Mouse (Mus musculus): ENCODE measurements around the gene Orm3. TPM values are rescaled to one million over a fixed set of nuclear protein-coding genes. Genes with fewer than 3 reads are reported as not detected.
A peak's percentile ranks its signal among the peaks of the same experiment; 100 is the strongest.

The Orm3 gene
- total RNA-seq (2022): not detected

DNA sequence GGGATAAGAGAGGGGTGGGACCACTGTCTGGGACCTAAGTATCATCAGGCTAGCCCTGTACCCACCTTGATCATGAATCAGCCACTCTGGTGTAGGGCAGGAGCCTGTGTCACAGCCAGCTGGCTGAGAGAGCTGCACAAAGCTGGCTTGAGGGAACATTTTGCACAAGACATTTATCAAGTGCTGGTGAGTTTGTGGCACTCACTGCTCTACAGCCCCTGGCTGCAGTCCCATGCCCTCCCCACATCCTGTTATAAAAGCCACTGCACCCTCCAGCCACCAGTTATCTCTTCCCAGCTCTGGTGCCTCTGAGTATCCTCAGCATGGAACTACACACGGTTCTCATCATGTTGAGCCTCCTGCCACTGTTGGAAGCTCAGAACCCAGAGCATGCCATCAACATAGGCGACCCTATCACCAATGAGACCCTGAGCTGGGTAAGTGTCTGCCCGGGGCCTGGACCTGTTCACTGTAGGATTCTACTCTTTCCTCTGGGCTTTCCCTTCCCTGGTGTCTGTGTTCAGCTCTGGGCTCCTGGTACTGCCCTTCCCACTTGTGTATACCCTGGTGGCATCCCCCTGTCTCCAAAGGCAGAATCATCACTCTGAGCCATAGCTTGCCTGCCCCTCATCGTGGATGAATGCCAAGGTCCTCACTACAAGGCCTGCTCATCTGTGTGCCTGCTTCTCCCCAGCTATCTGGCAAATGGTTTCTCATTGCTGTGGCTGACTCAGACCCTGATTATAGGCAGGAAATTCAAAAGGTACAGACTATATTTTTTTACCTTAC lies at the start of gene Orm3:
Gene Orm3 (plus strand): TSS at position 286 of the 789 bp plus-strand sequence.
- DNase-seq (ENCODE audit: low spot score in 2 of 2): no peak

DNA sequence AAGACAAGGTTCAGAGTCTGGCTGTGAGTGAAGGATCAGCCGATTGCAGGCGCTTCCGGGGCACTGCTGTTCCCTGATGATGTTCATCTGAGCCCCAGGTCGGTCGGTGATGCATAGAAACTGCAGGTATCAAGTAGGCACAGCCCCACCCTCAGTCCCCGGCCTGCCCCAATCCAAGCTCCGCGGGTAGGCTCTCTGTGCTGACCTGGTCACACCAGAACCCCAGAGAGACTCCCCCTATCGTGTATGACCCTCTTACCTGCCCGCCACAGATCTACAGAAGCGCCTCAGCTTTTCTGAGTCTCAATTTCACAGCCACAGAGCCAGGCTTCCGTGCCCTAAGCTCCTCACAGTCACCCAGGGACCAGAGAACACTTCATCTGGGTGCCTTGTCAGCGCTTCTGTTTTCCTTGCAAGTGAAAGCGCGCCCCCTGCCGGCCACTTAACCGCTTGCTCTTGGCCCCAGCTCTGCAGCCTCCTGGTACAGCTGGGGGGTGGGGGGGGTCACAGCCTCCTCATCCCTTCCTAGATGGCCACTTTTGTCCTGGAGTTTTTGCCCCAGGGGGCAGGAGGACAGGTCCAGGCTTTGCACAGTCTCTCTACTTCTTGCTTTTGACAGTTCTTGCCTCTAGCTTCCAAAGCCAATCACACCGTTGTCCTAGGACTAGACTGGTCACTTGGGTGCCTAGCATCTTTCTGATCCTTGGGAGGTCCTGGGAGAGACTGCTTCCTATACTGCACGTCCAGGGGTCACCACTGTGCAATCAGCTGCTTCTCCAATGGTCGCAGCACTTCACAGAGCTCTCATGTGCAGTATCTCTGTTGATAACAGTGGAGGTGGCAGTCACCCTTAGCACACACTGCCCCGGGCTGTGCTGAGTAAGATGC lies 48.5 kb upstream of the Orm3 start:
- DNase-seq (ENCODE audit: low spot score in 2 of 2): peak; percentile 76 to 83

DNA sequence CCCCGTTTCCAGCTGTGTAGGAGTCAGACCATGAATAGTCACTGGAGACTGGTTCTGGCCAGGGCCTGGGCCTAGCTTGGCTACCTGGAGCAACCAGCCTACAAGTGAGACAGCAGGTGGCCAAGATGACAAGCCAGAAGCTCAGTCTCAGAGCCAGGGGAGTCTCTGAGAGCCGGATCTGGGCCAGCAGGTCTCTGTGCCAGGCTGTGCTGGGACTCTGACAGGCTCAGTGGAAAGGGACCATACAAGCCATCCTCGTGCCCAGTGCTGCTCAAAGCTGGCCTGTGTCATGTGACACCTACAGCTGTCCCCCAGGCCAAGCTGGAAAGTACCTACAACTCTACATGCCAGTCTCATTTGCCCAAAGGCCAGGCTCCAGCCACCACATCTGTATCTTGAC lies 47.6 kb upstream of the Orm3 start:
- DNase-seq (ENCODE audit: low spot score in 2 of 2): peak; percentile 58 to 78

DNA sequence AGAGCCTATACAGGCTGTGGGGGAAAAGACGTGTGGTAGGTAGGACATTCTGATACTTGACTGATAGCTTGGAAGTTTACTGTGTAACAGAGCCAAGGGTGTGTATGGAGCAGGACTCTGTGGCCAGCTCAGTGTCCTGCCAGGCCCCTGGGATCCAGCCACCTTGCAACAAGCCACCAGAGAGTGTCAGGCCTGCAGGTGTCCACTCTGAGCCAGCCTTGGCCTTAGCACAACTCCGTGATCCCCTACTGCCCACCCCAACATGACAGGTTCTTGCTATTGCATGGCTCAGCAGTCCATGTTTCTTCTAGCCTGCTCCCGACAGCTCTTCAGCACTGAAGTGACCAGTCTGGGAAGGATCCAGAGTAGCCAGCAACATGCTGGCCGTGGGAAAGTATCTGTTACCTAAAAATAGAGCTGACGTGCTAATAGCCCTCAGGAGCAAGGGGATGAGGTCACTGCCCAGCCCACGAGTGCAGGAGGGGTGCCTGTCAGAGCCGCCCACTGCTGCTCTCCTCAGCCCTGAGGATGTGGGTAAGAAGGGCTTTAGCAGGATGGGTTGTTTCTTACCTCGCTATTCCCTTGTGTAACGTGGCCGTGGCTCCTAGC lies 45.6 kb upstream of the Orm3 start:
- peak; percentile 39 to 44 for DNase-seq (ENCODE audit: low spot score in 2 of 2)

DNA sequence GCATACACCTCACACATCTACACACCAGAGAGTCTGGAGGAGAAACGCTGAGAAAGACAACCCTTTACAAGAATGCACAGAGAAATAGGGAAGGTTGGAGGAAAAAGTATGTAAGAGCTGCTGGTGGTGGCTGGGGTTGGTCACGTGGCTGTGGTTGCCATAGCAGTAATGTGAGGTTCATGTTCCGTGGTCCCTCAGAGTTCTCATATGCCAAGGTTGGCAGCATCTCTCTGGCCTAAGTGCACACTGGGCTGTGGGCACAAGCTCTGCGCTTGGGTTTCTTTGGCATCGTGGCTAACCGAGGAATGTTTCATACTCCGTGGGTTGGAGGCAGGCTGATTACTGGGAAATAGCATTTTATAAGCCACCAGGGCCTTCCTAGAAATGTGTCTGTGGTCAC lies 44.5 kb upstream of the Orm3 start:
- no peak for DNase-seq (ENCODE audit: low spot score in 2 of 2)

DNA sequence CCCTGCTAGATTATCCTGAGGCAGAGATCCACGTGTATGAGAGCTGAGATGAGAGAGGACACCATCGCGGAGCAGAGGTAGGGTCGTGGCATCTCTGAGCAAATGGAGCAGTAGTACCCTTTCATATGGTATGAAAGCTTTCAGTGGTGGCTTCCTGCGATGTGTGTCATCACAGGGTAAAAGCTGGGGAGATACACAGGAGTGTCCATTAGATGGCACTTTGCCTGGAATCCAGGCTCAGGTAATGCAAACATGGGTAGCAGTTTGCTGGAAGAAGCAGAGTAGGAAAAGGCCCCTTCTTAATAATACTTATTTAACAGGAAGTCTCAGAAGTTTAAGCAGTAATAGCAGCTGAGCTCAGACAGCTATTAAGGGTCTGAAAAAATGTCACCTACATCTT lies 41.9 kb upstream of the Orm3 start:
- no peak for DNase-seq (ENCODE audit: low spot score in 2 of 2)

DNA sequence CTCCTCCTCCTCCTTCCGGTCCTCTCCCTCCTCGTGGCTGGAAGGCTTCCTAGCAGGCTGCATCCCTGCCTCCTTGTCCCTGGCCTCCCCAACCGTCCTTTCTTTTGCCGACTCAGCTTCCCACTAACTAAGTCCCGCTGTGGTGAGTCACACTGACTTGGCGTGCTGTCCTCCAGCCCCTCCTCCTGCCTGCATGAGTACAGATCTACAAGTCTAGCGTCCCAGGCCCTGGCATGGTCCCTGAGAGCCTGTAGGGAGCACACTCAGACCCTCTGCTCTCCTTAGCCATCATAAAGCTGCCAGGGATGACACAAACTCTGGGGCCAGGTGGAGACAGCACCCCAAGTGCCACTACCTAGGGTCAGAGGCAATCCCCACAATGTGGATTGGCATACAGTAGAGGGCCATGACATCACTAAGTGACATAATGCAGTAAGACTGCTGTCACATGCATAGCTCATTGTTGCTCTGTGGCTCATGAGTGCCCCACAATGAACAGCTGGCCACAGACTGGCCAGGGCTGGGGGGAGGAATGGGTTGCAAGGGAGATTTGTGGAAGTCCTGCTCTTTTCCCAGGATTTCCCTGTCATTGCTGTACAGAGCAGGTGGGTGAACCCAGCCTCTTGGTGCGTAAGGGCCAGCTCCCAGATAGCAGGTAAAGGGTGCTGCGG lies 39.8 kb upstream of the Orm3 start:
- DNase-seq (ENCODE audit: low spot score in 2 of 2): peak; percentile 29 to 42

DNA sequence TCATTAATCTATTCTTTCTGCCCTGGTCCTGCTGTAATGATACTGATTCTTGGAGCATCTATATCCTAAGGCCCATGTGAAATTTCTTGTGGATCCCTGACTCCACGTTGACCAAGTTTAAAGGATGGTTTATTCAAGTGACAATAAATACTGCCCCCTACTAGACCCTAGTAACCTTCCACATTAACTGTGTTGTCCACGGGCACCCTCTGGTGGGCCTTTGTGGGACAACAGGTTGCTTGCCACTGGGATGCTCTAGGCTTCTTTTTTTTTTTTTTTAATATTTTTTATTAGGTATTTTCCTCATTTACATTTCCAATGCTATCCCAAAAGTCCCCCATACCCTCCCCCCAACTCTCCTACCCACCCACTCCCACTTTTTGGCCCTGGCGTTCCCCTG lies 36.4 kb upstream of the Orm3 start:
- DNase-seq (ENCODE audit: low spot score in 2 of 2): peak in 1 of 2 experiments; percentile 44

DNA sequence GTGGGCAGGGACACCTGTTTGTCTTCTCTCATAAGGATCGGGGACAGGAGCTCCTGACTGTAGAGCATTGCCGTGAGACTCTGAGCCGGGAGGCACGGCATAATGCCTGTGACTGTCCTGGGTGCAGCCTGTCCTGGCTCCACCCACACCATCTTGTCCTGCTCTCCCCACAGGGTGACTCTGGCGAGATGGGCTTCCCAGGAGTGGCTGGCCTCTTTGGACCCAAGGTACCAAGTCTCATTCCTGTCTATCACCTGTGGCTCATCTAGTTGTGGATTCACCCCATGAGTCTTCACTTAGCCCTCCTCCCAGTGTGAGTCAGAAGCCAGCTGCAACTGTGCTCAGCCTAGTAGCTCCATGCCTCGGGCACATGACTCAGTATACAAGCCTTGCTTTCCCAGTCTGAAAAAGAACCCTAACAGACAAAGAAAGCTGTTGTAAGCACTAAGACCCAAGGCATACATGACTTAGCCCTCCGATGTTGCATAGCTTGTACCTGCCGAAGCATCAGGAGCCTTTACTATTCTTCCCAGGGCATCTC lies 32.6 kb upstream of the Orm3 start:
- DNase-seq (ENCODE audit: low spot score in 2 of 2): no peak

DNA sequence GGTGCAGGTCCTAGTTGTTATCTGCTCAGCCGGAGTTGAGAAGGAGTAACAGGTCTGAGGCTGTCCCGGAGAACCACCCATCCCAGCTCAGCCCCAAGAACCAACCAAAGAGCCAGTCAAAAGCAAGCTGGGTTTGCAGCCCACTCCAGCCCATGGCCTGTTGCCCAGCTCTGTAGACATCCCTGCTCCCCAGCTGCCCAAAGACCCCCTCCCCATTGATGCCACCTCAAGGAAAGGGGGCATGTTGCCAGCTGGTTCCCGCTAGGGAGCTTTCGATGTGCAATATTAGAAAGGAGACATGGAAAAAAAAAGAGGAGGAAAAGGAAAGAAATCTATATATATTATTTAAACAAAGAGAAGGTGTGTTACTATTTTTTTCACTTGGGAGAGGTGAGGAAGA lies 22.6 kb upstream of the Orm3 start:
- no peak for DNase-seq (ENCODE audit: low spot score in 2 of 2)

DNA sequence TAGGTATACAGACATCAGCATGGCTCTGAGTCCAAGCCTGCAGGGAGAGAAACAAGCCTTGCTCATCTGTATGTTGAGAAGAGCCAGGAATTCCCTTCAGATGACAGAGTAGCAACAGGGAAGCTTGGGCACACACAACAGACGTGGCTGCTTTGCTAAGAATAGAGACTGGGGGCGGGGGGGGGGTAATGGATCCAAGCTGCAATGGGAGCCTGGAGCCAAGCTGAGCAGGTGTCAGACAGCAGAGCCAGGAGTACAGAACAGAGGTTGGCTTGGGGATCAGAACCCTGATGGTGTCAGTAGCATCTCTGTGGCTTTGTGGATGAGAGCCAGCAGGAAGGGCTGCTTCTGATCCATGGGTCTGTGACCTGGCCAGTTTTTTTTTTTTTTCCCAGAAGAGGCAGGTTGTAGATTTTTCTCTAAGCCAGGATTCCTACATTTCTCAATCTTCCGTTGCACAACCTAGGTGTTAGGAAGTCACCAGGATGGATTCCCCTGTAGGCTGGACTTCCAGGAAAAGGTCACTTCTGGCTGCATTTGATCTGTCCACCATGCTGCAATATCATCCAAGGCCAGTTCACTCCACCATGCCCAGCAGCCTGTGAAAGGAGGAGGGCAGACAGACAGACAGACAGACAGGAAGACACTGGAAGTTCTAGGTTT lies 17.4 kb upstream of the Orm3 start:
- DNase-seq (ENCODE audit: low spot score in 2 of 2): no peak

DNA sequence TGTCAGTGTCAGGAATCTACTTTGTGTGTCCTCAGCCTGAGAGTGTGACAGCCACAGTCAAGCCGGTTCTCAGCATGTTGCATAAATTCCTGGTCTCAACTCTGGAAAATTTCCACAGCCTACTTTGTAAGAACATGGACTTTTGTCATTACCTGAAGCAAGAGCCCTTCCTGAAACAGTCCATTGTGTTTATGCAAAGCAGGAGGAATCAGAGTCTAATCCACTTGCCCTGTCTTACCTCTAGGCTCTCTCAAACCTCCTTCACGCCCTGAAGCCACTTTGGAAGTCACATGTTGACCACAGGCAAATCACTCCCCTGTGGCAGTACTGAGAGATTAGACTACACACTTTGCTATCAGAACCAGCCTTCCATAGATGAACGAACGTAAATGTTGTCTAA lies 13.5 kb upstream of the Orm3 start:
- DNase-seq (ENCODE audit: low spot score in 2 of 2): no peak

DNA sequence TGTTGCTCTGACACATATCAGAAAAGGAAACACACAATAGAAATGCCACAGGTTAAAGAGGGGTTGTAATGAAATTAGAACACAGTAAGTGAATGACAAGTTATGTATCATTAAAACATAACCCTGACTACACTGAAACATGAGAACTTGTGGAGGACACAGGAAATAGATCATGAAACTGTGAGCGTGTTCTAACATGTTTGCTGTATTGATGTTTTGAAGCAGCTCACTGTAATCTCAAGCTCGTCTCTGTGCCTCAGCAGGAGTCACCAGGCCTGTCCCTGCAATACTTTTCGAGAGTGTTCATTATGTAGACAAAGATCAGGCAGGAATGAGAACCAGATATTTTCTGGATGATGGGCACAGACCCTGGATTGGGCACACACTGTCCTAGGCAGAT lies 12.4 kb upstream of the Orm3 start:
- DNase-seq (ENCODE audit: low spot score in 2 of 2): no peak

DNA sequence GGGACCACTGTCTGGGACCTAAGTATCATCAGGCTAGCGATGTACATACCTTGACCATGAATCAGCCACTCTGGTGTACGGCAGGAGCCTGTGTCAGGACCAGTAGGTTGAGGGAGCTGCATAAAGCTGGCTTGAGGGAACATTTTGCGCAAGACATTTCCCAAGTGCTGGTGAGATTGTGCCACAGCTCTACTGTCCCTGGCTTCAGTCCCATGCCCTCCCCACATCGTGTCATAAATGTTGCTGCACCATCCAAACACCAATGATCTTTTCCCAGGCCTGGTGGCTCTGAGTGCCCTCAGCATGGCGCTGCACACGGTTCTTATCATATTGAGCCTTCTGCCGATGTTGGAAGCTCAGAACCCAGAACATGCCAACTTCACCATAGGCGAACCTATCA lies 11.7 kb upstream of the Orm3 start, which contains the start of gene Orm1:
Gene Orm1 (plus strand): TSS at position 266 of the 400 bp plus-strand sequence.
- DNase-seq (ENCODE audit: low spot score in 2 of 2): no peak

DNA sequence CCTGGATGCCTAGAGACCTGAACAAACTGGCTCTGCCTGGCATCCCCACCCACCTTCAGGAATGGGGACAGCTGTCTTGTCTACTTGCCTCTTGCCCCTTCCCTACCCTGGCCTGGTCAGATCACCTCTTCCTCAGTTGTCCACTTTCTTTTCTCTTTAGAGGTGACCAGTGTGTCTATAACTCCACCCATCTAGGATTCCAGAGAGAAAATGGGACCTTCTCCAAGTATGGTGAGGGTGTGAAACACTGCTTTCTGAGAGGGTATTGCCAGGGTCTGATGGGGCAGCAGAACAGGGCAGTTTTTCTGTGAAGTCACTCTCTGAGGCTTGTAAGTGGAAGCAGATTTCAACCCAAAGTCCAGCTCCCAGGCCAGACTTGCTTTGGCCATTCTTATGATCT lies 10.7 kb upstream of the Orm3 start:
- DNase-seq (ENCODE audit: low spot score in 2 of 2): no peak

DNA sequence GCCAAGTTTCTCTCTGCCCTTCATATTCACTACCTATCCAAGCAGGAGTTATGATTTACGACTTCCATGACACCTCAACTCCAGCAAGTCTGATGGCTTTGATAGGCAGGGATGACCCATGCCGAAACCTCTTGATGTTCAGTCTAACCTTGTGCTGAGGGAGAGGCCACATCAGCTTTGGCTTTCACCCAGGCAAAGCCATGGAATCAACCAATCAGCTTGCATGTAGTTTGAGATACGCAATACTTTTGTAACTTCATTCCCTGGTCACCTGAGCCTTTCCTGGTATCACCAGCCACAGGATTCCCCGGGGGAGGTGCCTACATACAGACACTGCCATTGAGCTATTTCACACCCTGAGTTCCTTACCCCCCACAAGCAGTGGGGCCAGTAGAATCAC lies 9.3 kb upstream of the Orm3 start:
- no peak for DNase-seq (ENCODE audit: low spot score in 2 of 2)

DNA sequence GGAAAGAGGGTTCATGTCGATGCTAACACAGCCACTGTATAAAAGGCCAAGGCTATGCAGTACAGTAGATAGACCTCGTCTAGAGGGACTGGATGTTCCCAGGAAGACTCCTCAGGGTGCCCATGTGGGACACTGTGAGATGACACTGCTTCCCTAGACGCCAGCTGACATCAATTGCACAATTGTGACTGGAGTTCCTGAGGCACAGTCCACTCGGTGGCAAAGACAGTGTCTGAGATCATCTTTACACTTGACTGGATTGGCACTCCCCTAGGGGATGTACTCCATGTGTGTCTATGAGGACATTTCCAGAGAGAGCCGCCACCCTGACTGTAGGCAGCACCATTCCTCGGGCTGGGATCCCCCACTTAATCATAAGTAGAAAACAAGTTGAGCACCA lies 7.4 kb upstream of the Orm3 start:
- DNase-seq (ENCODE audit: low spot score in 2 of 2): no peak

DNA sequence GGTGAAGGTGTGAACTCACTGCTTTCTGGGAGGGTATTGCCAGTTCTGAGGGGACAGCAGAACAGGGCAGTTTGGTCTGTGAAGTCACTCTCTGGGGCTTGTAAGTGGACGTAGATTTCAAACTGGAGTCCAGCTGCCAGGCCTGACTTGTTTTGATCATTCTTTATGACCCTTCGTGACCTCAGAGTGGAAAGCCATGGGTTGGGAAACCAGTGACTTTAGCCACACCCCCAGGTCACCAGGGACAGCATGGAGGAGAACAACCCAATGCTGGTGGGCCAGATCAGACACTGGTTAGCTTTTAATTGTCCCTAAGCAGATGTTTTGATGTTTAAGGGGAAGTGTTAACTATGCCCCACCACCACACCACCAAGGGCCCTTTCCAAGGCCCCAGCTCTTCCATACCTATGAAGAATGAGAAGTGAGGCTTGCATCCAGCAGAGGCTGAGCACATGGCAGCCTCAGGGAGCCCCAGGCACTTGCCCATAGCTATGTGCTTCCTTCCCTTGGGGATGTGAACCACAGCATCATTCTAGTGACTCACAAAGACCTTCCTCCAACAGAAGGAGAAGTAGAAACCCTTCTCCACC lies 1.1 kb downstream of the Orm3 start:
- DNase-seq (ENCODE audit: low spot score in 2 of 2): no peak

DNA sequence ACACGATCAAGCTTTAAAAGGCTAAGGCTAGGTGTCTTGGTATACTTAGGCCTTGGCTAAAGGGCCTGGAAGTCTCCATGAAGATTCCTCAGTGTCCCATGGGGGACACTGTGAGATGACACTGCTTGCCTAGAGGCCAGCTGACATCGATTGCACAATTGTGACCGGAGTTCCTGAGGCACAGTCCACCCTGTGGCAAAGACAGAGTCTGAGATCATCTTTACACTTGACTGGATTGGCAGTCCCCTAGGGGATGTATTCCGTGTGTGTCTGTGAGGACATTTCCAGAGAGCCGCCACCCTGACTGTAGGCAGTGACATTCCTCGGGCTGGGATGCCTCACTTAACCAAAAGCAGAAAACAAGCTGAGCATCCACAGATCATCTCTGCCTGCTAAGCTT lies 3.9 kb downstream of the Orm3 start:
- no peak for DNase-seq (ENCODE audit: low spot score in 2 of 2)

DNA sequence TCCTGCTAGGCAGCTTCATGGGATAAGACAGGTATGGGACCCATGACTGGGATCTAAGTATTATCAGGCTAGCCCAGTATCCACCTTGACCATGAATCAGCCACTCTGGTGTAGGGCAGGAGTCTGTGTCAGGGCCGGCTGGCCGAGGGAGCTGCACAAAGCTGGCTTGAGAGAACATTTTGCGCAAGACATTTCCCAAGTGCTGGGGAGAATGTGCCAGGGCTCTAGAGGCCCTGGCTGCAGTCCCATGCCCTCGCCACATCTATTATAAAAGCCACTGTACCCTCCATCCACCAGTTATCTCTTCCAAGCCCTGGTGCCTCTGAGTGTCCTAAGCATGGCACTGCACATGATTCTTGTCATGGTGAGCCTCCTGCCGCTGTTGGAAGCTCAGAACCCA lies 6.2 kb downstream of the Orm3 start, which contains the start of gene Orm2:
Gene Orm2 (plus strand): TSS at position 300 of the 400 bp plus-strand sequence.
- no peak for DNase-seq (ENCODE audit: low spot score in 2 of 2)

All from gastrocnemius, adult 8-10 months (tissue).